Mouse (Mus musculus): ENCODE results near the gene Gm6763. TPM values are rescaled to one million over a fixed set of nuclear protein-coding genes. Genes with fewer than 3 reads are reported as not detected.
"Not testable (repeated sequence)": the region's sequence is repeated elsewhere in the genome, so short reads cannot be mapped to it uniquely, and the experiment has no call there.

Gm6763 gene
- not detected in 2 replicates for polyA plus RNA-seq (2014; fragmentation: Nextera tagmentation; extraction: Ambion mirVana)

GRCm38 (mm10) chr10:104151197-104151596 is at the start of gene Gm6763:
TSS of gene Gm6763 (plus strand) at chr10:104151497.
- not testable (repeated sequence) for H3K9me3 ChIP-seq (replicated peaks; ENCODE audit: control insufficient read depth, low read length); H3K27me3 ChIP-seq (ENCODE audit: control insufficient read depth, insufficient read depth, low read length); H3K9ac ChIP-seq (replicated peaks; ENCODE audit: low read length); H3K4me2 ChIP-seq (ENCODE audit: low read depth, low read length); ATAC-seq (replicated peaks; ENCODE audit: insufficient number of reproducible peaks, low FRiP score, low TSS enrichment, low read depth); H3K4me1 ChIP-seq (ENCODE audit: control insufficient read depth, insufficient read depth, low read length); H3K36me3 ChIP-seq (replicated peaks; ENCODE audit: control insufficient read depth, insufficient read depth, low read depth, low read length); DNase-seq (ENCODE audit: low spot score); H3K27ac ChIP-seq (replicated peaks; ENCODE audit: low read depth, low read length); H3K4me3 ChIP-seq (ENCODE audit: low read depth, low read length)
- WGBS: no CpG with 5 or more reads among the region's 3 CpGs

- no peak for DNase-seq (ENCODE audit: low spot score)
- no peaks in the 10 kb centered on the region for H3K9me3 ChIP-seq (replicated peaks; ENCODE audit: control insufficient read depth, low read length)
- WGBS: 86% methylated on average over 3 of the region's 3 CpGs
- H3K27me3 ChIP-seq (ENCODE audit: control insufficient read depth, insufficient read depth, low read length): no peaks in the 10 kb centered on the region
- H3K4me3 ChIP-seq (ENCODE audit: low read depth, low read length): no peak overlapping the region
- no peak overlapping the region for H3K4me2 ChIP-seq (ENCODE audit: low read depth, low read length)
- H3K9ac ChIP-seq (replicated peaks; ENCODE audit: low read length): no peak overlapping the region
- no peaks in the 10 kb centered on the region for H3K36me3 ChIP-seq (replicated peaks; ENCODE audit: control insufficient read depth, insufficient read depth, low read depth, low read length)
- H3K4me1 ChIP-seq (ENCODE audit: control insufficient read depth, insufficient read depth, low read length): no peaks in the 10 kb centered on the region
- no peak overlapping the region for H3K27ac ChIP-seq (replicated peaks; ENCODE audit: low read depth, low read length)
- ATAC-seq (replicated peaks; ENCODE audit: insufficient number of reproducible peaks, low FRiP score, low TSS enrichment, low read depth): no peak
Observed at GRCm38 (mm10) chr10:104110044-104110443, 41.3 kb upstream of the Gm6763 start.

DNA sequence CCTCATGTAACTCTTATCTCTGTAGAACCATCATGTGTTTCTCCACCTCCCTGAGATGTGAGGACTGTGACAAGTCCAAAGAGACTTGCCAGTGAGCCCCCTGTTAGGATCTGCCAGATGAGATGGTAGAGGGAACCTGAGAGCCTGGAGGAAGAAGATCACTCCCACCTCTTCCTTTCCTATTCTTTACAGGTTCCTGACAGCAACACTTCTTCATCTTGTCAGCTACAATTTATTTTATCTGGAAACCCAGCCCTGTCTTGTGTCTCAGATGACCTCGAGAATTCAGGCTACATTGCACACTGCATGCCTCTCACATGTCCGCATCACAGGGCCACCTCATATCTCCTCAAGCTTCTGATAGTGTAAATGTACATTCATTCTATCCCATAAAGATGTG is 33.0 kb upstream of the Gm6763 start:
- H3K4me1 ChIP-seq (ENCODE audit: control insufficient read depth, insufficient read depth, low read length): no peaks in the 10 kb centered on the region
- ATAC-seq (replicated peaks; ENCODE audit: insufficient number of reproducible peaks, low FRiP score, low TSS enrichment, low read depth) (no peak), DNase-seq (ENCODE audit: low spot score) (no peak)
- H3K4me3 ChIP-seq (ENCODE audit: low read depth, low read length): no peak overlapping the region
- WGBS: 78% methylated on average over 2 of the region's 2 CpGs
- no peak overlapping the region for H3K27ac ChIP-seq (replicated peaks; ENCODE audit: low read depth, low read length)
- no peak overlapping the region for H3K9ac ChIP-seq (replicated peaks; ENCODE audit: low read length)
- H3K9me3 ChIP-seq (replicated peaks; ENCODE audit: control insufficient read depth, low read length): no peaks in the 10 kb centered on the region
- H3K27me3 ChIP-seq (ENCODE audit: control insufficient read depth, insufficient read depth, low read length): no peaks in the 10 kb centered on the region
- no peaks in the 10 kb centered on the region for H3K36me3 ChIP-seq (replicated peaks; ENCODE audit: control insufficient read depth, insufficient read depth, low read depth, low read length)
- no peak overlapping the region for H3K4me2 ChIP-seq (ENCODE audit: low read depth, low read length)

DNA sequence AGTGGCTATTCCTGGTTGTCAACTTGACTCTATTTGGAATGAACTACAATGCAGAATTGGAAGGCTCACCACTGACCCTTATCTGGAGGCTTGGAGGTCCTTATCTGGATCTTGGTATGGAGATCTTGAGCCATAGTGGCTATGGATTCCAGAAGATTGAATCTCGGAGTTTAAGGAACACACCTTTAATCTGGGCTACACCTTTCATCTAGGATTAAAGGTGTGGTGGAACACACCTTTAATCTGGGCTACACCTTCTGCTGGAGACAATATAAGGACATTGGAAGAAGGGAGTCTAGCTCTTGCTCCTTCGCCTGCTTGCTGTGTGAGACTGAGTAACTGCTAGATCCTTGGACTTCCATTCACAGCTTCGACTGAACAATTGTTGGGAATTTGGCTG is 8.6 kb upstream of the Gm6763 start, which contains the start of gene Gm21293:
TSS of gene Gm21293 (plus strand) at position 301 of the 400 bp plus-strand sequence.
- WGBS: no CpG with 5 or more reads among the region's 3 CpGs
- not testable (repeated sequence) for H3K9ac ChIP-seq (replicated peaks; ENCODE audit: low read length); H3K4me1 ChIP-seq (ENCODE audit: control insufficient read depth, insufficient read depth, low read length); H3K9me3 ChIP-seq (replicated peaks; ENCODE audit: control insufficient read depth, low read length); H3K27ac ChIP-seq (replicated peaks; ENCODE audit: low read depth, low read length); H3K4me3 ChIP-seq (ENCODE audit: low read depth, low read length); ATAC-seq (replicated peaks; ENCODE audit: insufficient number of reproducible peaks, low FRiP score, low TSS enrichment, low read depth); H3K36me3 ChIP-seq (replicated peaks; ENCODE audit: control insufficient read depth, insufficient read depth, low read depth, low read length); DNase-seq (ENCODE audit: low spot score); H3K27me3 ChIP-seq (ENCODE audit: control insufficient read depth, insufficient read depth, low read length); H3K4me2 ChIP-seq (ENCODE audit: low read depth, low read length)

DNA sequence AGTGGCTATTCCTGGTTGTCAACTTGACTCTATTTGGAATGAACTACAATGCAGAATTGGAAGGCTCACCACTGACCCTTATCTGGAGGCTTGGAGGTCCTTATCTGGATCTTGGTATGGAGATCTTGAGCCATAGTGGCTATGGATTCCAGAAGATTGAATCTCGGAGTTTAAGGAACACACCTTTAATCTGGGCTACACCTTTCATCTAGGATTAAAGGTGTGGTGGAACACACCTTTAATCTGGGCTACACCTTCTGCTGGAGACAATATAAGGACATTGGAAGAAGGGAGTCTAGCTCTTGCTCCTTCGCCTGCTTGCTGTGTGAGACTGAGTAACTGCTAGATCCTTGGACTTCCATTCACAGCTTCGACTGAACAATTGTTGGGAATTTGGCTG is 8.4 kb downstream of the Gm6763 start, which contains the start of gene Gm8764:
TSS of gene Gm8764 (plus strand) at position 301 of the 400 bp plus-strand sequence.
- not testable (repeated sequence) for H3K4me2 ChIP-seq (ENCODE audit: low read depth, low read length); ATAC-seq (replicated peaks; ENCODE audit: insufficient number of reproducible peaks, low FRiP score, low TSS enrichment, low read depth); H3K9me3 ChIP-seq (replicated peaks; ENCODE audit: control insufficient read depth, low read length); DNase-seq (ENCODE audit: low spot score); H3K4me1 ChIP-seq (ENCODE audit: control insufficient read depth, insufficient read depth, low read length); H3K36me3 ChIP-seq (replicated peaks; ENCODE audit: control insufficient read depth, insufficient read depth, low read depth, low read length); H3K27ac ChIP-seq (replicated peaks; ENCODE audit: low read depth, low read length); H3K9ac ChIP-seq (replicated peaks; ENCODE audit: low read length); H3K27me3 ChIP-seq (ENCODE audit: control insufficient read depth, insufficient read depth, low read length); H3K4me3 ChIP-seq (ENCODE audit: low read depth, low read length)
- WGBS: no CpG with 5 or more reads among the region's 3 CpGs

GRCm38 (mm10) chr10:104168215-104168614 is 16.9 kb downstream of the Gm6763 start, which contains the start of gene Gm21304:
TSS of gene Gm21304 (plus strand) at chr10:104168515.
- H3K27ac ChIP-seq (replicated peaks; ENCODE audit: low read depth, low read length); H3K36me3 ChIP-seq (replicated peaks; ENCODE audit: control insufficient read depth, insufficient read depth, low read depth, low read length); H3K9me3 ChIP-seq (replicated peaks; ENCODE audit: control insufficient read depth, low read length); DNase-seq (ENCODE audit: low spot score); H3K4me3 ChIP-seq (ENCODE audit: low read depth, low read length); ATAC-seq (replicated peaks; ENCODE audit: insufficient number of reproducible peaks, low FRiP score, low TSS enrichment, low read depth); H3K27me3 ChIP-seq (ENCODE audit: control insufficient read depth, insufficient read depth, low read length); H3K9ac ChIP-seq (replicated peaks; ENCODE audit: low read length); H3K4me2 ChIP-seq (ENCODE audit: low read depth, low read length); H3K4me1 ChIP-seq (ENCODE audit: control insufficient read depth, insufficient read depth, low read length): not testable (repeated sequence)
- WGBS: no CpG with 5 or more reads among the region's 3 CpGs

- not testable (repeated sequence) for H3K9ac ChIP-seq (replicated peaks; ENCODE audit: low read length); DNase-seq (ENCODE audit: low spot score); ATAC-seq (replicated peaks; ENCODE audit: insufficient number of reproducible peaks, low FRiP score, low TSS enrichment, low read depth); H3K4me3 ChIP-seq (ENCODE audit: low read depth, low read length); H3K4me2 ChIP-seq (ENCODE audit: low read depth, low read length); H3K36me3 ChIP-seq (replicated peaks; ENCODE audit: control insufficient read depth, insufficient read depth, low read depth, low read length); H3K4me1 ChIP-seq (ENCODE audit: control insufficient read depth, insufficient read depth, low read length); H3K27ac ChIP-seq (replicated peaks; ENCODE audit: low read depth, low read length); H3K9me3 ChIP-seq (replicated peaks; ENCODE audit: control insufficient read depth, low read length); H3K27me3 ChIP-seq (ENCODE audit: control insufficient read depth, insufficient read depth, low read length)
- WGBS: no CpG with 5 or more reads among the region's 3 CpGs
Observed at GRCm38 (mm10) chr10:104176724-104177123, 25.4 kb downstream of the Gm6763 start, which contains the start of gene Gm21312. TSS of gene Gm21312 (plus strand) at chr10:104177024.

- not testable (repeated sequence) for H3K4me3 ChIP-seq (ENCODE audit: low read depth, low read length); DNase-seq (ENCODE audit: low spot score); H3K9me3 ChIP-seq (replicated peaks; ENCODE audit: control insufficient read depth, low read length); H3K27me3 ChIP-seq (ENCODE audit: control insufficient read depth, insufficient read depth, low read length); H3K36me3 ChIP-seq (replicated peaks; ENCODE audit: control insufficient read depth, insufficient read depth, low read depth, low read length); ATAC-seq (replicated peaks; ENCODE audit: insufficient number of reproducible peaks, low FRiP score, low TSS enrichment, low read depth); H3K4me2 ChIP-seq (ENCODE audit: low read depth, low read length); H3K4me1 ChIP-seq (ENCODE audit: control insufficient read depth, insufficient read depth, low read length); H3K27ac ChIP-seq (replicated peaks; ENCODE audit: low read depth, low read length); H3K9ac ChIP-seq (replicated peaks; ENCODE audit: low read length)
- whole genome bisulfite sequencing: no CpG with 5 or more reads among the region's 3 CpGs
Observed at GRCm38 (mm10) chr10:104185233-104185632, 33.9 kb downstream of the Gm6763 start, which contains the start of gene Gm20765. TSS of gene Gm20765 (plus strand) at chr10:104185533.
